14 mouse cellular contexts compared by ENCODE assay signal in the genomic region with DNA sequence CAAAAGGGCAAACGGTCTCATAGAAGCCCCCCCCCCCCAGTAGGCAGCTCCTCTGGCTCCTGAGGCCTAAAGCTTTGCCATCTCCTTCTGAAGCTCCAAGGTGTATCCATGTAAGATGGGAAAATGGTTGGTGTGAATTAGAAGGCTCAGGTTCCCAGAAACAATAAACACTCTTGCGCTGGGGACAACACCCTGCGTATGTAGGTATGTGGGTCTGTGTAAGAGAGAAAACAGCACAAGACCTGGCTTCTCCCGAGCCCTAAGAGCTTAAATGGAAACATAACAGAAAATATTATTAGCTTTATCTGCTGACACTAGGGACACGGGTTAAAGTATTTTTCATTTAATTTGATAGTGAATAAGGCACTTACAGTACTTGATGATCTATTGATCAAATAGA.
"Had no signal": no experiment of that assay in that cellular context is flagged by ENCODE, and none has a peak within 500 bp of the region (broad histone marks: within the 10 kb centered on the region; RNA-seq: fewer than 3 reads in every experiment).

No protein-coding gene starts in this region.

- H3K27ac ChIP-seq: layer of hippocampus, adult 2 months; liver, embryonic 15.5 days; lung, embryonic 15.5 days; macrophage; midbrain, embryonic 15.5 days had no signal

- DNase-seq: kidney, adult 18-20 months; kidney, postnatal 10 days; kidney, postnatal 4 days; lung, postnatal 14 days; right cerebral cortex, postnatal 4 days; spleen, adult 18-20 months; thymus, adult 18-20 months; thymus, postnatal 14 days had no signal

- H3K4me3 ChIP-seq: layer of hippocampus, adult 2 months; liver, embryonic 15.5 days; lung, embryonic 15.5 days had no signal

- H3K4me2 ChIP-seq: liver, embryonic 11.5 days; liver, embryonic 15.5 days had no signal

- H3K9me3 ChIP-seq: liver, embryonic 15.5 days; lung, embryonic 15.5 days; midbrain, embryonic 15.5 days had no signal

- H3K36me3 ChIP-seq: liver, embryonic 15.5 days; lung, embryonic 15.5 days; midbrain, embryonic 15.5 days had no signal

- H3K9ac ChIP-seq: liver, embryonic 15.5 days; lung, embryonic 15.5 days; midbrain, embryonic 15.5 days had no signal
